Mouse (Mus musculus) NIH3T3 (cell line): Measurements from ENCODE around the gene Unc119b.
A peak's percentile ranks its signal among the peaks of the same experiment; 100 is the strongest.
"Not testable (repeated sequence)": the region's sequence is repeated elsewhere in the genome, so short reads cannot be mapped to it uniquely, and the experiment has no call there.

ENCODE experiments used
- DNase-seq: peaks from one replicate; pipeline ENCODE4 v3.0.0-alpha.2; 2012; ENCODE audit warnings: low read depth

Unc119b gene

DNA sequence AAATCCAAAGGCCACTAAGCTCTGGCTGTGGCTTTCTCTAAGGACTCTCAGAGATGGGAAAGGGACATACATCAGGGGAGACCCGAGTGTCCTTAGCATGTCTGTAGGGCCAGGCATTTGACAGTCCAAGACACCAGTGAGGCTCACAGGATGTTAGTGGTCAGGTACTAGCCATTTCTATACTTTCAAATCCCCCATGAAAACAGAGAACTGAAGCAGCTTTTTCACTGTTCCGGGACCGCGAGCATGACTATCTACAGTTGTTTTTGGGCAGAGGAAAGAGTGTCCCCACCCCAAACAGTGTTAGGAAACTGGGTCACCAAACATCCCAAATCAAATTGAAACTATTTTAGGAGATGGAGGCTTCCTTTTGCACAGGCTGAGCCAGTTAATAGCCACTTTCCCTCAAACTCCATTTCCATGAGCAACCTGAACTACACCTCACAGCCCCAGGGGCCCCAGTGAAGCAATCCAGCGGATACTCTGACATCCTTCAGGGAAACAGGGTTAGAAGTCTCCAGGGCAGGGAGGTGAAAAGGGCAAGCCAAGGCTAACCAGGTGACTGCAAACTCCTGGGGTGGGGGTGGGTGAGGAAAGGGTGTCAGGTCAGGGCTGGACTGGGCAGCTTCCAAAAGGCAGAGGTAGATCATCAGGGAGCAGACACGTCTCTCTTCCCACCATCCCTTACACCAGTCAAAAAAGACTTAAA is 1.3 kb downstream of the Unc119b start:
- DNase-seq: no peak

DNA sequence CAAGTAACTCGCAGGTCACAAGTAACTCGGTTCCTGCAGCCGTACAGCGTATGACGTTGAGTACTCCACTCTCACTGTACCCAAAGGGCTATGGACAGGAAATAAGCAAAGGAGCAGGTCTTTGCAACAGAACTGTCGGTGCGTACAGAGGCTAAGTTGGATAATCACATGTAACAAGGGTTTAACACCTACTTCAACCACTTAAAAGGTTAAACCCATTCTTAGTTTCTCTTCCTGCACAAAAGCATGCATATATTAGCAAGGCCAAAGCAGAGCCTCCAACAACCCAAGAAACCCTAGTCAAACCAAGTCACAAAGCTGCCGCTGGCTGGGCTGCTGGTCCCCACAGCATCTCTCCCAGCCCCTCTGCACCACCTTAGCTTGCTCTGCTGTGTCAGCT is 2.3 kb downstream of the Unc119b start:
- DNase-seq: no peak

DNA sequence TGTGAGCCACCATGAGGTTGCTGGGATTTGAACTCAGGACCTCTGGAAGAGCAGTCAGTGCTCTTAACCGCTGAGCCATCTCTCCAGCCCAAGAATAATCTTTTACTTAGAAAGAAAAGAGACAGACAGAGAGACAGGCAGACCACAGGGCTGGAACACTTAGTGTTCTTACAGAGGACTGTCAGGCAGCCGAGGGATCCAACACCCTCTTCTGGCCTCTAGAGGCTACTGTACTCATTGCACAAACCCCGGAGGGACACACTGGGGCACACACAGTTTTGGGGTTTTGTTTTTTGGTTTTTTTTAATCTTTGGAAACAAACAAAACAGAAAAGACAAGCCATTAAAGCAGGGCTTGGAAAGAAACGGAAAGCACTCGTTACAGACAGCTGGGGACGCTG is 5.4 kb downstream of the Unc119b start:
- no peak for DNase-seq

DNA sequence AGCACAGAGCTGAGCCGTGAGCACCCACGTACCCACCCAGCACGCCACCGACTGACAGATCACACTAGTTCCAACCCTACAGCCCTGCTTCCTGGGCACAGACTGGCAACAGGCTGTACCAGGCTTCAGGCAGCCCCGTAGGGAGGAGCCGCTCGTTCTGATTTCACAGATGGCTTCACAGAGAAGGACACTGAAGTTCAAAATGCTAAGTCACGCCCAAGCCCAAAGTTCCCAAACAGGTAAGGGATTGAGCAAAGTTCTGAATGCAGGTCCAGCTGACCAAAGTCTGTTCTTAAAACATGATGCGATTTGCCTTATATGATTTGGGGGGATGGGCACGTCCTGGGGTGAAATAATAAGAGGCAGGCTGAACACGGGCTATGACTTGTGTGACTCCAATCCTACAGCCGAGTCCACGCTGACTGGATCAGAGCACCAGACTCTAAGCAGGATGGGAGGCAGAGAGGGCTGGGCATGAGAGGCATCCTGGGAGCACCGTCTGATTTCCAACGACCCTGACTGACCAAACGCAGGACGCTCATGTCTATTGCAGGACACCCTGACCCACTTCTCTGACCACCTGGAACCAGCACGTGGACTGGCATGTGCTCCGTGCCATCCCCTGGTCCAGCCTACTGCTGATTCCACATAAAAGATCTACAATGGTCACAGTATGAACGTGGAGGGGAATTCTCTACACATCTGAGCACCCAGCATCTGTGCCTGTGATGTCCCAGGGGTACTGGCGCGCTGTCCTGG is 7.2 kb downstream of the Unc119b start:
- no peak for DNase-seq

DNA sequence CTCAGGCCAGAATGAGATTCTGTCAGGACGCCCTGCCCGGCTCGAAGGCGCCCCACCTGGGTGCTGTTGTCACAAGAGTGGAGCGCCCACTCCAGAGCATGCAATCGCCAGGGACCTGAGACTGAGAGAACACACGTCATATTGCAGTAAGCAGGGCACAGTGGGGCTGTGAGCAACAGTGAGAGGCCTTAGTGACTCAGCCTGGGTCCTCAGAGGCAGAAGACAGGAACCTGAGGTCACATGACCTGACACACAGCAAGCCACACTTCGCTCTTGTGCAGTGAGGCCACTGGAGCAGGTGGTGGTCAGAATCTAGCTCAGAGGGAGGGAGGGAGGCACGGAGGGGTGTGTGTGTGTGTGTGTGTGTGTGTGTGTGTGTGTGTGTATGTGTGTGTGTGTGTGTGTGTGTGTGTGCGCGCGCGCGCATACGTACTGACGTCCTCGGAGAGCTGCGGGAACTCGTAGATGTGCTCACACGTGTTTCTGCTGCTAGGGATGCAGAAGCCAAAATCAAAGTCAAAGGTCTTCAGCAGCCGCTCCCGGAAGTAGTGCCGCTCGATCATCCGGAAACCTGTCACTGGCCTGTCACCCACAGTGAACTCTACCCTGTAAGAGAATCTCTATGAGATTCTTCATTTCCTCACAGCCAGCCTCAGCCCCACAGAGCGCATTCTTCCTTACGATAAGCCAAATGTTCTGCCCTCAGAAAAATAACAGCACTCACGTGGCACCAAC is 8.0 kb downstream of the Unc119b start:
- no peak for DNase-seq

DNA sequence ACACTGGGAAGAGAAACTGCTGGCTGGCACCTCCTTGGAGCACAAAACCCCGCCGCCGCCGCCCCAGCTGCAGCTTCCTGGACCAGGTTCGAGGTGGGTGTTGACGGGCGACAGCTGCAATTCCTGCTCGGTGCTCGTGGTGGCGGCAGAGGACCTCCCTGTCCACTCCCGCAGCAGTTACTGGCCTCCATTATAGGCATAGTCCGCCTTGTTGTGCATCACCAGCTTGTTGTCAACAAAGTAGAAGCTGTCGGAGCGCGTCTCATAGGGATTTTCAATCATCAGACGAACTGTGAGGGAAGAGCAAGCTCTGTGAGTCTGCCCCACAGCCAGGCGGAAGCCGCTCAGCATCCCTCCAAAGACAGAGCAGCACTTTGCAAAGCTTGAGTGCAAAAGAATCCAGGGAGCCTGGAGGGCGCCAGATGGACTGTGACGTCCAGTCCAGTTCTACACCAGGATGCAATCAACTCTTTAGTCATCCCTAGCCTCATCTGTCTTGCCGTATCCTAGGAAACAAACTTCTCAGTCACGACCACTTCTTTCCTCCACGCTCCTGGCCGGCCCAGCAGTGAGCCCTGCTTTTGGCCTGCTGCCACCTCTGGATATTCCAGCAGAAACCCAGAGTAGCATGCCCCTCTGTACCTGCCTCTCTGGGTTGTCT is 9.4 kb downstream of the Unc119b start:
- peak; percentile 84 for DNase-seq

DNA sequence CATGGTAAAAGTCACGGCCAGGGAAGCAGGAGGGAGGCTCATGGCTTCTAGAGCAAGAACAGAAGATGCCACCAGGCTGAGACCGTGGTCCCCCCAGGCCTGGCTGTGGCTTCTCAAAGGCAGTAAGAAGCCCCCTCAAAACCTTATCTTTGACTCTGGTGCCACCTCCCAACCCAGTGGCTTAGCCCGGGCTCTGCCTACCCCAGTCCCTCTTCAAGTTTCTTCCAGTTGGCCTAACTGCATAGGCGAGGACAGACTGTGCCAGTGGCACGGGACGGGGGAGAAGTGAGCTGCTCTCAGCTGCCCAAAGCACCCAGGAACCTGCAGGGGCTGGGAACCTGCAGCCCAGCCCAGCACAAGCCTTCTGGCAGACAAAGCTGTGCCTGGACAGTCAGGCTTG is 10.1 kb downstream of the Unc119b start:
- DNase-seq: no peak

DNA sequence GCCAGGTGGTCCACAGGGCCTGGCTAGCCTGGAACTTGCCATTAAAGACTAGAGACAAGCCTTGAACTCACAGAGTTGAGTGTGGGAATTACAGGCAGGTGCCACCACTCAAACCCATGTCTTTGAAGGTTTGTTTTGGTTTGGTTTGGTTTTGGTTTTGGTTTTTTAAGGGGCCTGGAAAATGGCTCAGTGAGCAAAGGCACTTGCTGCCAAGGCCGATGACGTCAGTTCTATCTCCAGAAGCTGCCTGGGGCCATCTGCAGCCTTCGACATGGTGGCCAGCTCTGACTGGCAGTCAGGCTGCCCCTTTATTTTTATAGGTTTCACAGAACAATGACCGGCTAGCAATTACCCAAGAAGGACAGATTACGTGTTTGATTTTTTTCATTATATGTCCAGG is 13.8 kb downstream of the Unc119b start:
- DNase-seq: no peak

DNA sequence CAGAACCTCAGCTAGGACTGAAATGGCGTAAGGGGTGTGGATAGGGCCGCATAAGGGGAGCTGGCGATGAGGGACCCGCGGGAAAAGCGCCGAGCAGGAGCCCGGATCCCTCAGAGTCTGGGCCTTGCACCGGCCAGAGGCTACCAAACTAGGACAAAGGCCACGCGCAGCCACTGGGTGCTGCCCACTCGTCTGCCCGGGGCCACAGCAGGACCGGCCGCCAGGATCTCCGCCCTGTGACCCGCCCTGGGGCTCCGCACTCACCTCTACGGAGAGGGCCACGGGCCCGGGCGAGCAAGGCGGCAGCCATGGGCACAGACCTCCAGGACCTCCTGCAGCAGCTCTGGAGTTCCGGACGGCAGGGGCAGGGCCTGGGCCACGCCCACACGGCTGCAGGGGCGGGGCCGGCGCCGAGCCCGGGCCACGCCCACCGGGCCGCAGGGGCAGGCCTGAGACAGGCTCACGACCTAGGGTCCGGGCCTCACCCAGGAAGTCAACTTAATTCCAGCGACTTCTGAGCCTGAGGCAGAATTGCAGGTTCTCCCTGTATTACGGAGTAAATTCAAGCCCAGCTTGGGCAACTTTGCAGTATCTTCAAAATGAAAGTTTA is 15.7 kb downstream of the Unc119b start, which contains the start of gene Acads:
Acads (minus strand) TSS at position 386 of the 610 bp plus-strand sequence.
- peak; percentile 90 for DNase-seq

DNA sequence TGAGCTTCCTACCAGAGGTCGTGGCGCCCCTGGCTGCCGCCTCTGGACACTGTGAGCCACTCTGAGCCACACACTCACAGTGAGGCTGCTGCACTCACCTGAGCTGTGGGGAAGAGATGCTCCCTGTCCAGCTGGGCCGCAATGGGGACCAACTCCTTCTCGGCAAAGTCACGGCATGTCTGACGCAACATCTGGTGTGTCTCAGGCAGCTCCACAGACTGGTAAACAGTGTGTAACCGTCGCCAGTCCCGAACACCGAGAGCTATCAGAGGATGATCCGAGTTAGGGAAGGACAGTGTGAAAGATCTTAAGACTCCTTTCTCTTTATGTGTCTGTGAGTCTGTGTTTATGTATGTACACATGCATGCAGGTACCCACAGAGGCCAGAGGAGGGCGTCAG is 17.3 kb downstream of the Unc119b start:
- DNase-seq: no peak

DNA sequence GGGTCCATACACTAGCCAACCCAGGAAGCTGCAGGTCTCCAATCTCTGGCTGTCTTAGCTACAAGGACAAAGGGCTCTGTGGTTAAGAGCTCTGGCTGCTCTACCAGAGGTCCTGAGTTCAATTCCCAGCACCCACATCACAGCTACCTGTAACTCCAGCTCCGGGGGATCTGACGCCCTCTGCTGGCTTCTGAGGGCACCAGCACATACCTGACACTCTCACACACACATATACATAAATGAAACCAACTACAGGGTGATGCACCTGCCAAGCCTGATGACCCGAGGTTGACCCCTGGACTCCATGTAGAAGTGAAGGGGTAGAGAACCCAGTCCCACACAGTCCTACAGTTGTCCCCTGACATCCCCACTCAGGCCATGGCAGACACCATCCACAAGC is 18.3 kb downstream of the Unc119b start:
- DNase-seq: no peak

DNA sequence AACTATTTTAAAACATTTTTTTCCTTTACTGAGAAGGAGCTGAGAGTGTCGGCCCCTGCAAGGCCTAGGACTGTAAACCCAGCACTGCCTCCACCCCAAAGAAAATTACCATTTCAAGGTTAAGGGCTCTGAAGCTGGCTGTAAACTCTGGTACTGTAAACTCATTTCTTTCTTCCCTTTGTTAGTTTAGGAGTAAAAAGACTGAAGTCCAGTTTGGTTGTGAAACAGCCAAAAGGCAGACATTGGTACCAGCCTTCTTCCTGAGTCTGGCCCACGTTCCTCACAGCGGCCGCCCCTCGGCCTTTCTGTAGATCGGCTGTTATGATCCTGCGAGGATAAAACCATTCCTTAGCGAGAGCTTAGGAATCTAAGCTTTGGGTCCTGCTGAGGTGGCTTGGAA is 20.3 kb downstream of the Unc119b start:
- DNase-seq: no peak

DNA sequence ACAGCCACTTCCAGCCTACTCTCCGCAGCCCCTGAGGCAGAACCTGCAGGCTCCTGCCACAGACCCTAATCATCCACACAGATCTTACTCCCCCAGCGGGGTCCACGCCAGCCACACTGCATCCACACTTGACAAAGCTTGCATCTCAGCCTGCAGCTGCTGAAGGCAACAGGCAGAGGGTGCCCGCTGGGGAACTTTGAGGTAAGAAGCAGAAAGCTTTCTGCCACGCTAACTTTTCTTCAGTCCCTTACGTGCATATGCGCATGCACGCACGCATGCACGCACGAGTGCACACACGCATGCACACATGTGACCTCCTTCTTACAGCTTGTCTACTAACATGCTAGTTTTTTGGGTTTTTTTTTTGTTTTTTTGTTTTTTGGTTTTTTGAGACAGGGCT is 21.5 kb downstream of the Unc119b start:
- DNase-seq: no peak

DNA sequence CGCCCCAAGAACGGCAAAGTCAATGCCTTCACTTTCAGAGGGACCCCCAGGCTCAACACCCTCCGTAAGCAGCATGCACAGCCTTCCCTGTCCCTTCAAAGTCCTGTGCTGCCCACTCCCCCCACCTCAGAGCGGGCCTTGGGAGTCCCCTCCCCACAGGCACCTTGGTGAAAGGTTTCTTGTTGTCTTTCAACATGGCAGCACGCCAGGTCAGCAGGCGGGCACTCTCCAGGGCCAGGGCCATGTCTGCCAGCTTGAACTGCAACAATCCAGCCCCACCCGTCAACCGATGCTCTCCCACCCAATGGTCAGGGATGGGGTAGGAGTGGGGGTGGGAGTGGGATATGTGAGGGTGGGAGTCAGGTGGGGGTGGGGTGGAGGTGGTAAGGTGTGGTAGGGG is 23.6 kb downstream of the Unc119b start:
- no peak for DNase-seq

DNA sequence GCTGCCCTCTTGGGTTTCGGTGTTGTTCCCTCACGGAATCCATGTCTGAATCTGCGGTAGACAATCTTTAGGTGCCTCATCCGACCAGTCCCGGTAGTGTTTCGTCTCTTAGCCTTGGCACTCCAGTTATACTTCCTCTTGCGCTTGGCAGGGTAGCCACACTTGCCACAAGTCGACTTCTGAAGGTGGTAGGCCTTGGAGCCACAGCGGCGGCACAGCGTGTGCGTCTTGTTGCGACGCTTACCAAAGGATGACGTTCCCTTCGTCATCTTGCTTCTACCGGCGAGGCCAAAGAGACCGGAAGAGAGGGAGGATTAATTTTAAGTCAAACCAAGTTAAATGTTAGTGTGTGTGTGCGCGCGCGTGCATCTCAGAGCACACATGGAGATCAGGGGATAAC is 31.5 kb downstream of the Unc119b start:
- DNase-seq: not testable (repeated sequence)

DNA sequence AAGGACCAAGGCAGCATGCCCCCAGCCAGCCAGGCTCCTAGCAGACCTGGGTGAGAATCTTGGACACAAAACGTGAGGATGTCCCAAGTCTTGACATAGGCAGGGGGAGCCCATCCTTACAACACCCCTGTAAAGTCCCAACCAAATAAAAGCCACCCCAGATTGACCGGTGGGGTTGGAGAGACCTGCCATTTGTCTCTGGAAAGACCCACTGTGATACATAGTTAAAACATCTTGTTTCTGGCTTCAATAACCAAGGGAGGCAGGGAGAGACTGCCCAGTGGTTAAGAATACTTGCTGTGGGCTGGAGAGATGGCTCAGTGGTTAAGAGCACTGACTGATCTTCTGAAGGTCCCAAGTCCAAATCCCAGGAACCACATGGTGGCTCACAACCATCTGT is 32.5 kb downstream of the Unc119b start:
- no peak for DNase-seq

DNA sequence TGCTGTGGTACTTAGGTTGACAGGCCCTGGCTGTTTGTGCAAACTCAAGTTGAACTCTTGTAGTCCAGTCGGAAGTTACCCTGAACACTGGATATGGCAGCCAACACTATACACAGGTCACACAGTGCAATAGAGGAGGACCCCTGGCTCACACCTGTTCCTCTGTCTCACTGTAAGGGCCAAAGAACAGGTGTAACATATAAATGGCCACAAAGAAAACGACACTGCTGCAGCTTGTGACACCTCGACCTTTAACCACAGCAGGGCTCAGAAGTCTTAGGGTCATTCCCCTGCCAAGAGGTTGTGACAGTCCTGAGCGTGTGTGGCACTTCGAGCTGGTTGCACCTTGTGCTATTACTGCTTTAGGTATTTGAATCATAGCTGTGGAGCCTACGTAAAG is 34.3 kb downstream of the Unc119b start:
- no peak for DNase-seq

DNA sequence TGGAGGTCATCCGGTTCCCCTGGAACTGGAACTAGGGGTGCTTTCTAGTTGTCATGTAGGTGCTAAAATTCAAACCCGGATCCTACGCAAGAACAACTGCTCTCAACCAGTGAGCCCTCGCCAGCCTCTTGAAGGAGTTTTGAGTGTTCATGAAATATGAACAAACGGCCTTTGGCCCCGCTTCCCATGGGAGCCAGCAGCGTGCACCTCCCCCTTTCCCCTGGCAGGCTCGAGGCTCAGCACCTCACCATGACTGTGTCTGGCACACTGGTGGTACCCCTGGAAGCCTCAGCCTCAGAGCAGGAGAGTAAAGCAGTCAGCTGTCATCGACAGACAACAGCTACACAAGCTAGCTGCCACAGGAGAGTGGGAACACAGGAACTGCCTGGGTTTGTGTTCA is 34.8 kb downstream of the Unc119b start:
- peak; percentile 16 for DNase-seq

DNA sequence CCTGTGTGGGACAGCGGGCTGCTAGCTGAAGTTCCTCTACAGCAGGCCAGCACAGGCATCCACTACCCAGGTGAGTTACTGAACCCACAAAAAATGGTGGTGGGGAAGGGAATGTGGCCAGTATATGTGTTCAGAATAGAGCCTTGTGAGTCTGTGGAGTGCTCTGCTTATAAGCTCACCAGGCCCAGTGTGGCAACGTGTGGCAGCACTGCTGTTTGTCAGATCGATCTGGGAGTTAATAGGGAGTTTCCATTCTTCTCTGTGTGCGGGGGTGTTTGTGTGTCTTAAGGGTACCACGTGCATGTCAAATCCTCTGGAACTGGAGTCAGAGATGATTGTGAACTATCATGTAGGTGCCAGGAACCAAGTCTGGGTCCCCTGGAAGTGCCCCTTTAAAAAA is 35.2 kb downstream of the Unc119b start:
- no peak for DNase-seq

DNA sequence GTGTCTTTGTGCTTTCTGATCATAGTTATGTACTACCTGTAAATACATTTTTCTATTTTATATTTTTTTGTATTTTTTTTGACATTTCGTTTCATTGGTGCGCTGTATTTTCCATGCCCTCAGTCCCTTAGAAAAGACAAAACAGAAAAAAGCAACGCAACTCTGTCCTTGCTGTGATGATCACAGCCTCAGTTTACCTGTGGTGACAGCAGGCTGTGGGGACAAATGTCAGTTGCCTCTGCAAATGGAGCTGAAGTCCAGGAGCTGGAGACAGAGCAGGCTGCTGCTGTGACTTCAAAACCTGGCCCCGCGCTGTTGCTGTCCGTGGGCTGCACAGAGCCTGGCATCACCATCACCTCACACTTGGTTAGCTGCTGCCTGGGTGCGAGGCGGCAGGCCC is 36.6 kb downstream of the Unc119b start, which contains the start of gene Gm10401:
Gm10401 (minus strand) TSS at position 101 of the 400 bp plus-strand sequence.
- no peak for DNase-seq

DNA sequence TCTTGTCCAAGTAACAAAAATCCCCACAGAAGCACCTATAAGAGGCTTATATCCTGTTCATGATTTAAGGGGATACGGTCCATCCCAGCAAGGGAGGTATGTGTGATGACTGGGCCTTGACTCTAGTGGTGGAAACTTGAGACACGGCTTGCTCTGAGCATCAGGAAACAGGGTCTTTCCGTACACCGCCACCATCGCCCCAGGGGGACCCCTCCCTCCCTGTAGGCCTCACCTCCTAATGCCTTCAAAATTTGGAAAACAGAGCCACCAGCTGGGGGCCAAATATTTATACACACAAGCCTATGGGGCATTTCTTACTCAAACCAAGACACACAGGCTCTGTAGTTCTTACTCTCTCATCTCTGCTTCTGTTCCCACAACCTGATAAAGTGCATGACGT is 43.0 kb downstream of the Unc119b start:
- DNase-seq: no peak

DNA sequence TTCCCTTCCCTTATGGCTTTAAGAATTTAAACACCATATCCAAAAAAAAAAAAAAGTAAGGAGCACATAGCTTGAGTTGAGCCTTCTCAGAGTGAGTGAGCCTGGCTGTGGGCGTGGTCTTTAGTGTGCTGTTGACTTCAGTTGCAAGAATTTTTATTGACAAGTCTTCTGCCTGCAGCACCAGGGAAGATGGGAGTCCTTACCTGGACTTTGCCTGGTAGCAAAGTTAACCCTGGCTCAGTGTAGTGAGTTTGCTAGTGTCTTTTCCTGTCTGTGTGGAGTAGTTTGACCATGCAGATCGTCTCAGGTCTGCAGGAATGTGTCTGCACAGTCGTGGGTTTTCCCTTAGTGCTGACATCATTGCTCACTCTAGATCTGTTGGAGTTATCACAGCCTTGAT is 43.8 kb downstream of the Unc119b start:
- no peak for DNase-seq
